Mouse (Mus musculus) lung, embryonic 14.5 days (tissue): ENCODE measurements around the gene Blvrb. TPM values are rescaled to one million over a fixed set of nuclear protein-coding genes. Genes with fewer than 3 reads are reported as not detected.

Experiments used
- ATAC-seq: fragments of 200-750 bp; cut with Nextera tagmentation; 2 replicates; pipeline ENCODE4 v1.8.0; 2017; ENCODE audit warnings: mild to moderate bottlenecking, moderate TSS enrichment, moderate library complexity; ENCODE audit not compliant: insufficient read depth
- DNase-seq: peaks from one replicate; pipeline ENCODE4 v3.0.0-alpha.2; 2015
- H3K27ac ChIP-seq: fragments of 300-500 bp; sonication (generic); 2 replicates; pipeline ENCODE4 v1.5.1; 2014; ENCODE audit warnings: low read depth, mild to moderate bottlenecking, moderate library complexity
- H3K27me3 ChIP-seq: fragments of 300-500 bp; sonication (generic); 2 replicates; pipeline ENCODE4 v1.6.1; 2014; ENCODE audit warnings: low read length, control low read depth; ENCODE audit not compliant: insufficient read depth
- H3K36me3 ChIP-seq: fragments of 300-500 bp; sonication (generic); 2 replicates; pipeline ENCODE4 v1.6.1; 2014; ENCODE audit warnings: control low read depth; ENCODE audit not compliant: insufficient read depth
- H3K4me1 ChIP-seq: fragments of 300-500 bp; sonication (generic); 2 replicates; pipeline ENCODE4 v1.6.1; 2014; ENCODE audit warnings: antibody characterized with exemption, control low read depth; ENCODE audit not compliant: insufficient read depth
- H3K4me2 ChIP-seq: fragments of 300-500 bp; sonication (generic); 2 replicates; pipeline ENCODE4 v1.6.1; 2014; ENCODE audit warnings: mild to moderate bottlenecking
- H3K4me3 ChIP-seq: fragments of 300-500 bp; sonication (generic); 2 replicates; pipeline ENCODE4 v1.5.1; 2014; ENCODE audit warnings: low read depth, low read length
- H3K9ac ChIP-seq: fragments of 300-500 bp; sonication (generic); 2 replicates; pipeline ENCODE4 v1.6.1; 2014
- H3K9me3 ChIP-seq: fragments of 300-500 bp; sonication (generic); 2 replicates; pipeline ENCODE4 v1.6.1; 2016; ENCODE audit warnings: low read depth, low read length, control low read depth
- CTCF ChIP-seq: IDR thresholded peaks from 2 replicates; pipeline ENCODE4 v1.5.1; 2016; ENCODE audit warnings: antibody characterized with exemption, low read depth
- WGBS: fragments of 180-500 bp; shearing (Covaris S2); extraction: QIAGEN DNeasy Blood & Tissue Kit; methylation state at CpG from one replicate; pipeline ENCODE4 v1.1.7; 2014; 5-methylcytosine and 5-hydroxymethylcytosine counted together
- polyA plus RNA-seq: library from polyadenylated mRNA; unstranded; fragments of >200 nt; fragmentation: Nextera tagmentation; extraction: Ambion mirVana; gene quantifications from 2 replicates; pipeline ENCODE4 v1.2.1, GENCODE M21; 2014

Blvrb gene
- polyA plus RNA-seq, 1 experiment from 2014 or later: 56.0 TPM

DNA sequence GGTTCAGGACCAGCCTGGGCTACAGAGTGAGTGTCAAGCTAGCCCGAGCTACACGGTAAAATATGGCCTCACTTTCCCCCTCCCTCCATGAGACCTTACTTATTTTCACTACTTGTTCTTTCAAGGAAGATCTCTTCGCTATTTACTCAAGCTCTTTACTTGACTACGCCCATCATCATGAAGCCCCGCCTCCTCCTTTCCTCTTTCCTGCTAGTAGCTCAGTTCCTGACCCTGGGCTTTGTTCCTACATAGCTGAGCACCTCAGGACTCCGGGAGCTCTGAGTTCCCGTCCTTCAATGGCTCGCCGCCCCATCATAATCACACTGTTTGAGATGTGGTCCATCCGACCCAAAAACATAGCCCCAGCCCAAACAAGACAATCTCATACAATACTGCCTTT is 14.4 kb upstream of the Blvrb start:
- Histone ChIP-seq H3K36me3 (no peaks in the 10 kb centered on the region), H3K9me3 (no peaks in the 10 kb centered on the region), H3K9ac (no peak overlapping the region), H3K27me3 (peaks cover 18% of the 10 kb centered on the region; the same call in 1 of the 2 replicates), H3K4me2 (no peak overlapping the region), H3K27ac (no peak overlapping the region), H3K4me3 (no peak overlapping the region), H3K4me1 (no peaks in the 10 kb centered on the region)
- WGBS: 24% methylated on average over 10 of the region's 10 CpGs
- TF ChIP-seq CTCF: no peak
- ATAC-seq: no peak
- DNase-seq: peak; percentile 19

DNA sequence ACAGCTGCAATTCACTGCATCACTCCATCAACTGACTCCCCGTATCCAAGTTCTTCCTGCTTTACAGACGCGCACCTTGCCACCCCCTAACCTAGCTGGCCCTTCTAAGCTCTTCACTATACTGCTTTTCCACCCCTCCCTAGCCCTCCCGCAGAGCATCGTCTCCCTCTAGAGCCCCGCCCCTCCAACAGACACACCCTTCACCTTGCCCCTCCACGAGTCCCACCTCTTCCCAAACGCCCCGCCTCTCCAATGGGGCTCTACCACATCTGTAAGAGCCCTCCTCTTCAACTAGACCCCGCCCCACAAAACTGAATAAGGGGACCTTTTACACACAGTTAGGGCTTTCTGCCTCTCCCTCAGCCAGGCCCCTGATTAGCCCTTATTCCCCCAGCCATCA is 14.0 kb upstream of the Blvrb start:
- H3K27ac ChIP-seq: no peak overlapping the region
- no peaks in the 10 kb centered on the region for H3K9me3 ChIP-seq
- no peak overlapping the region for H3K4me2 ChIP-seq
- peaks cover 18% of the 10 kb centered on the region; the same call in 1 of the 2 replicates for H3K27me3 ChIP-seq
- no peaks in the 10 kb centered on the region for H3K4me1 ChIP-seq
- DNase-seq: no peak
- H3K4me3 ChIP-seq: no peak overlapping the region
- no peak overlapping the region for H3K9ac ChIP-seq
- 16% methylated on average over 10 of the region's 10 CpGs for WGBS
- ATAC-seq: no peak
- TF ChIP-seq CTCF: no peak
- no peaks in the 10 kb centered on the region for H3K36me3 ChIP-seq

DNA sequence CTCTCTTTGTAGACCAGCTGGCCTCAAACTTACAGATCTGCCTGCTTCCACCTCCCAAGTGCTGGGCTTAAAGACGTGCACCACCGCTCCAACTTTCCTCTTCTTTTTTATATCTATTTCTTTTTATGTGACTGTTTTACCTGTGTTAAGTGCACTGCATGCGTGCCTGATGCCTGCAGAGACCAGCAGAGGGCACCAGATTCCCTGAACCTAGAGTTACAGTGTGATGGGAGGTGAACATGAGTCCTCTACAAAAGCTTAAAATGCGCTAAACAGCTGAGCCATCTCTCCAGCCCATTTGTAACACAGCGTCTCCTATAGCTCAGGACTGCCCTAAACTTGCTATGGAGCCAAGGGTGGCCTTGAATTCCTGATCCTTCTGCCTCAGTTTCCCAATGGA is 10.2 kb upstream of the Blvrb start:
- ATAC-seq (no peak), DNase-seq (peak; percentile 63)
- Histone ChIP-seq H3K4me3 (no peak overlapping the region), H3K9me3 (no peaks in the 10 kb centered on the region), H3K4me2 (no peak overlapping the region), H3K27ac (no peak overlapping the region), H3K4me1 (no peaks in the 10 kb centered on the region), H3K9ac (no peak overlapping the region), H3K36me3 (no peaks in the 10 kb centered on the region), H3K27me3 (peaks cover 18% of the 10 kb centered on the region; the same call in 1 of the 2 replicates)
- peak; percentile 67 for TF ChIP-seq CTCF
- WGBS: 53% methylated on average over 5 of the region's 5 CpGs

DNA sequence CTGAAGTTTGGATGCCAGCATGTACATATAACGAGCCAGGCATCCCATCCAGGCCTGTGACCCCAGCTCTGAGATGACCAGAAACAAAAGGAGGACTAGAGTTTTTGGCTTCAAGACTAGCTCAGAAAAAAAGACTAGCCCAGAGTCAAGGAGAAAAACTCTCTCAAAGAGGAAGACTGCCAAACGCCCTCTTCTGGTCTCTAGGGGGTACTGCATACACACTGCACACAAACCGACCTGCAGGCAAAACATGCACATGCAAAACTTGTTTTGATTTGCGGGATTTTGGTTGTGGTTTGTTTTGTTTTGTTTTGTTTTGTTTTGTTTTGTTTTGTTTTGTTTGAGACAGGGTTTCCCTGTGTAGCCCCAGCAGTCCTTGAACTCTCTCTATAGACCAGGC is 7.8 kb upstream of the Blvrb start:
- Histone ChIP-seq H3K36me3 (no peaks in the 10 kb centered on the region), H3K4me3 (no peak overlapping the region)
- WGBS: 71% methylated on average over 4 of the region's 4 CpGs

DNA sequence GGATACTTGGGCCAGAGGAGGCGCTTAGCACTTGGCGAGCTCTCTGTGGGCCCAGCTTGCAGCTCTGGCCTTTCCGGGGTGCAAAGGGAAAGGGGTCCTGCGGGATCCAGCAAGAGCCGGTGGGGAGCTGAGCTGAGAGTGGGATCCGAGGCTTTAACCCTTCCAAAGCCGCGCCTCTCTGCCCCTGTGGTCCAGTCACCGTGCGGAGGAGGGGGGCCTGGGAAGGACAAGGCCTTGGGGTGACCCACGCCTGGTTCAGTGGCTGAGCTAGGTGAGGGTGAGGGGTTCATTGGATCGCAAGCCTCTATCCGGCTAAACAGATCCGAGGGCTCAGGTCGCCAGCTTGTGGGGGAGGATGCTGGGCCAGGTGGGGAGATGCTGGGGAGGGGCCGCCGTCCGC is 1.7 kb upstream of the Blvrb start:
- Histone ChIP-seq H3K27ac (no peak overlapping the region), H3K27me3 (peaks cover 20% of the 10 kb centered on the region), H3K9ac (peak overlapping the region; percentile 65), H3K36me3 (no peaks in the 10 kb centered on the region), H3K4me3 (peak overlapping the region; percentile 49), H3K4me1 (peaks cover 5% of the 10 kb centered on the region; the same call in 1 of the 2 replicates), H3K4me2 (peak overlapping the region; percentile 93), H3K9me3 (no peaks in the 10 kb centered on the region)
- DNase-seq: no peak
- no peak for TF ChIP-seq CTCF
- ATAC-seq: no peak
- WGBS: 6% methylated on average over 18 of the region's 18 CpGs

More for the DNA sequence above, 7.8 kb upstream of the Blvrb start:
- TF ChIP-seq CTCF: peak; percentile 44
- no peak overlapping the region for H3K27ac ChIP-seq
- no peak overlapping the region for H3K9ac ChIP-seq
- no peak overlapping the region for H3K4me2 ChIP-seq
- DNase-seq (no peak), ATAC-seq (no peak)
- H3K27me3 ChIP-seq: 0 out of 2 replicates have a peak, but pooled peaks cover 3% of the 10 kb centered on the region
- H3K9me3 ChIP-seq: no peaks in the 10 kb centered on the region
- H3K4me1 ChIP-seq: no peaks in the 10 kb centered on the region

DNA sequence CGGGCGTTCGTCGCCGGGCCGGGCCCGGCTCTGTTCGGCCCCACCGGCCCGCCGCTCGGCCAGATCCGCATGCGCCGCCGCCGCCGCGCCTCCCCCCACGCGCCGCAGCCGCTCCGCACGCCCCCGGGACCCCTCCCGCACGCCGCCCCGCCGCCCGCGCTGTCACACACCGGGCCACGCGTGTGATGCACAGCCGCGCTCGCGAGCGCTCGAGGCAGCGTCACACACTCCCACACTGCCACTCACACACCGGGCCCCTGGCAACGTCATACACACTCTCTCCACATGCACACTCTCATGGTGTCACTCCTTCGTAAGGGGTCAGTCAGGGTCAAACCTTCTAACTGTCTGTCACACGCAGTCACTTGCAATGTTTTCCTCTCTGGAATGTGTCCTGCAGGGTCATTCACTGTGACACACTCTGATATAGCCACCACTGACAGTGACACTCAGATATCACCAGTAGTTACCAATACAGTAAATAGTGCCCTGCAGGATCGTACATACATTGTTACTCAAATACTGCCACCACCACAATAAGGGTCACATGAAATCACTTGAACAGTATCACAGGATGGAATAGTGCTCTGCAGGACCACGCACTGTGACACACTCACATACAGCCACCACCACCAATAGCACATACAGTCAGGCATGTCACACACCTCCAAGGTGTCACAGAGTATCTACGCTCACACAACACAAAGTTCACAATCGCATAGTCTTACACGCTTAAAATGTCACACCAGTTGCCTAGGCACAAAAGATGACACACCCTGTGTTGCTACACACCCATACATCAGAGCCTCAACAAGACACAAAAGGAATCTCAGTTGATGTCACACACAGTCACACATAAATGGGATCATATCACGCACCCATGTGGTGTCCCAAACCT is 1.0 kb upstream of the Blvrb start:
- ATAC-seq (peak; percentile 5), DNase-seq (peak; percentile 34)
- Histone ChIP-seq H3K9me3 (no peaks in the 10 kb centered on the region), H3K9ac (peak overlapping the region; percentile 65), H3K27me3 (peaks cover 20% of the 10 kb centered on the region), H3K4me2 (peak overlapping the region; percentile 93), H3K27ac (no peak overlapping the region), H3K36me3 (no peaks in the 10 kb centered on the region), H3K4me1 (peaks cover 5% of the 10 kb centered on the region; the same call in 1 of the 2 replicates), H3K4me3 (peak overlapping the region; percentile 58)
- no peak for TF ChIP-seq CTCF
- WGBS: 7% methylated on average over 53 of the region's 53 CpGs

DNA sequence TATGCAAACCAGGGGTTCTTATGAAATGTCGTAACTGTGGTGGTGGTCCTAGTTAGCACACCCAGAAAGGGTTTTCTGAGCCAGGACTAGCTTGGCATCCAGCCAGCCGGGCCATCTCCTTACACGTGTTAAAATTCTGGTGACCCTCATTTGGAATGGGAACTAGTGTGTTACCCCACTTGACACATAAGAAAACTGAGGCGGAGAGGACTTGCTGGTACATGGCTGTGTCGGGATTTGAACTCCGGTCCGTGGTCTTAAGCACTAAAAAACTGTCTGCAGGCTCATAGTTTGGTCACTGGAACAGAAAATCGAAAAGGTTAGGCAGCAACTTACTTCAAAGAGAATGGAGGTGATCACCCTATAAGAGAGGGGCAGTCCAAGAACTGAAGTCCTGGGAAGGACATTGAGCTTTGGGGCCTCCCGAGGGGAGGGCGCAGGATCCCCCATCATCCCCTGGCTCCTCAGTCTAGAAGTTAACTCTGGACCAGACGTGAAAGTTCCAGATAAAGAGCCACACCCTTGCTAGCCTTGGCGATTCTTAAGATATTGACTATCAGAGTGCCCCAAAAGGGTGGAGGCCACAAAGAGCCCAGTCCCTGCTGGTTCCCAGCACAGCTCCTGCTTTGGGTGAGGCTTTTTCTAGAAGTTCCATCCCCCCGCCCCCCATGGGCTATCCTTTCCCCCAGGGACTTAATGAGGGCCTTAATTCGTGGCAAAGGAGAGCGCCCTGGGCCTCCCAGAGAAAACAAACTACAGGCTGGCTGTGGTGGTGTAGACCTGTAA is 836 bp downstream of the Blvrb start:
- H3K9ac ChIP-seq: peak overlapping the region; percentile 69
- H3K9me3 ChIP-seq: no peaks in the 10 kb centered on the region
- 52% methylated on average over 15 of the region's 15 CpGs for WGBS
- no peaks in the 10 kb centered on the region for H3K36me3 ChIP-seq
- ATAC-seq (no peak), DNase-seq (peak; percentile 49)
- peaks cover 20% of the 10 kb centered on the region for H3K27me3 ChIP-seq
- H3K4me2 ChIP-seq: peak overlapping the region; percentile 93
- H3K4me1 ChIP-seq: peaks cover 5% of the 10 kb centered on the region; the same call in 1 of the 2 replicates
- peak overlapping the region; percentile 36; the same call in 1 of the 2 replicates for H3K27ac ChIP-seq
- TF ChIP-seq CTCF: no peak
- H3K4me3 ChIP-seq: peak overlapping the region; percentile 58
